Mouse (Mus musculus) lung, postnatal 0 days (tissue): ENCODE data around the gene Tbc1d10c. TPM values are rescaled to one million over a fixed set of nuclear protein-coding genes. Genes with fewer than 3 reads are reported as not detected.

Source experiments
- ATAC-seq: fragments of 200-750 bp; cut with Nextera tagmentation; 2 replicates; pipeline ENCODE4 v1.8.0; 2017; ENCODE audit warnings: moderate library complexity
- DNase-seq: peaks from one replicate; pipeline ENCODE4 v3.0.0-alpha.2; 2016; ENCODE audit warnings: low spot score
- H3K27ac ChIP-seq: fragments of 300-500 bp; sonication (generic); 2 replicates; pipeline ENCODE4 v1.5.1; 2014; ENCODE audit warnings: antibody characterized with exemption, mild to moderate bottlenecking, low read length, mixed read lengths
- H3K27me3 ChIP-seq: fragments of 300-500 bp; sonication (generic); replicated peaks from 2 replicates; pipeline ENCODE4 v1.6.1; 2014; ENCODE audit warnings: low read length, mixed read lengths; ENCODE audit not compliant: insufficient read depth
- H3K36me3 ChIP-seq: fragments of 300-500 bp; sonication (generic); 2 replicates; pipeline ENCODE4 v1.6.1; 2014; ENCODE audit warnings: low read length, mixed read lengths; ENCODE audit not compliant: insufficient read depth
- H3K4me1 ChIP-seq: fragments of 300-500 bp; sonication (generic); 2 replicates; pipeline ENCODE4 v1.6.1; 2014; ENCODE audit warnings: antibody characterized with exemption, low read depth, low read length, mixed read lengths; ENCODE audit not compliant: insufficient read depth
- H3K4me2 ChIP-seq: fragments of 300-500 bp; sonication (generic); replicated peaks from 2 replicates; pipeline ENCODE4 v1.6.1; 2014; ENCODE audit warnings: low read depth, mild to moderate bottlenecking, low read length, moderate library complexity, mixed read lengths
- H3K4me3 ChIP-seq: fragments of 300-500 bp; sonication (generic); 2 replicates; pipeline ENCODE4 v1.5.1; 2014; ENCODE audit warnings: low read depth, low read length
- H3K9ac ChIP-seq: fragments of 300-500 bp; sonication (generic); replicated peaks from 2 replicates; pipeline ENCODE4 v1.6.1; 2014; ENCODE audit warnings: low read depth, mild to moderate bottlenecking
- H3K9me3 ChIP-seq: fragments of 300-500 bp; sonication (generic); 2 replicates; pipeline ENCODE4 v1.6.1; 2016; ENCODE audit warnings: low read length, mixed read lengths
- CTCF ChIP-seq: IDR thresholded peaks from 2 replicates; pipeline ENCODE4 v1.5.1; 2016; ENCODE audit warnings: antibody characterized with exemption, mild to moderate bottlenecking
- EP300 ChIP-seq: IDR thresholded peaks from 2 replicates; pipeline ENCODE4 v1.6.1; 2016; ENCODE audit warnings: antibody characterized with exemption, mild to moderate bottlenecking, control low read depth
- WGBS: fragments of 180-500 bp; shearing (Covaris S2); extraction: QIAGEN DNeasy Blood & Tissue Kit; methylation state at CpG from one replicate; pipeline ENCODE4 v1.1.7; 2014; 5-methylcytosine and 5-hydroxymethylcytosine counted together
- polyA plus RNA-seq: library from polyadenylated mRNA; unstranded; fragments of >200 nt; fragmentation: Nextera tagmentation; extraction: Ambion mirVana; gene quantifications from 2 replicates; pipeline ENCODE4 v1.2.1, GENCODE M21; 2015

Tbc1d10c gene
- polyA plus RNA-seq, 1 experiment from 2014 or later: 4.5 TPM

DNA sequence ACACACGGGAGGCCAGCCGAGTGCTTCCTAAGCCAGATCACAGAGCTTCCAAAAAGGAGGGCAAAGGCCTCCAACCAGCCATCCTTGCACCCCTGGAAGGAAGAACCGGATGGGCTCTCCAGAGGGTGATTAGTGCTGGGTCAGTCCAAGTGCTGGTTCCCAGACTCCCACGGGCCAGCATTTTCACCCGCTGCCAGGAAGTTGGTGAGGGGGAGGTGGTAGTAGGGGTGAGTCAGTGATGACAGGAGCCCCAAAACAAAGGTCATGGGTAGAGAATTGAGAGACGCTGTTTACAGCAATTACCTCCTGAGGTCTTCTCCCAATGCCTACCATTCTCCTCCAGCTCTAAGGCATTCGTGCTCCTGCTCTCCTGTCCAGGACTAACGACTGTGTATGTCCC is 39.3 kb upstream of the Tbc1d10c start:
- Histone ChIP-seq H3K4me2 (no peak overlapping the region), H3K27me3 (no peaks in the 10 kb centered on the region), H3K4me3 (no peak overlapping the region), H3K36me3 (no peaks in the 10 kb centered on the region), H3K9me3 (no peaks in the 10 kb centered on the region), H3K9ac (no peak overlapping the region), H3K27ac (peak overlapping the region; percentile 15; the same call in 1 of the 2 replicates), H3K4me1 (peaks cover 7% of the 10 kb centered on the region; the same call in 1 of the 2 replicates)
- 60% methylated on average over 8 of the region's 8 CpGs for WGBS
- peak; percentile 24 for DNase-seq
- TF ChIP-seq CTCF: no peak
- TF ChIP-seq EP300: no peak
- ATAC-seq: no peak

DNA sequence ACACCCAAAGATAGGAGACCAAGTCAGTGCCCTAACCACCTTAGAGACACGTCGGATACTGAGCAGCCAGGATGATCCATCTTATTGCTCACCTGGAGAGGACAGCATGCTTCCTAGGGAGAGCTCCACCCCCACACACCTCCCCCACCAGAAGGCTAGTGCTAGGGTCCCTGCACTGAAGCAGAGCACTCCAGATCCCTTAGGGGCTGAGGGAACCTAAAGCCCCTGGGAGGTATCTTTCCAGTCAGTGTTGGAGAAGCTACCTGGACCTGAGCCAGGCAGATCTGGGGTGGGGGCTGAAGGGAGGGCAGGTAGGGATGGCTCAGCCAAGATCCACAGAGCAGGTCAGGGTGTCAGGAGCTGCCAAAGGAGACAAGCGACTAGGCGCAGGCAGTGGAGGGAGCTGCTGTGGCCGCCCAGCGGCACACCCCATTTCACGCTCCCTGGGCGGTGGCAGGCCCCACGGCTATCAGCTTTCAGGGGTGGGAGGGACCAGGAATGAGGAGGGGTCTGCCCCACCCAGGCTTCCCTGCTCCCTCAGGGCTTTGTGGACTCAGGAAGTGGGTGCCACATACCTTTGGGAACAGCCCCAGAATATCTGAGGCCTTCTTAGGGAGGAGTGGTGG is 38.5 kb upstream of the Tbc1d10c start:
- H3K36me3 ChIP-seq: no peaks in the 10 kb centered on the region
- TF ChIP-seq EP300 (no peak), CTCF (no peak)
- H3K27ac ChIP-seq: no peak overlapping the region
- no peak overlapping the region for H3K4me2 ChIP-seq
- H3K9me3 ChIP-seq: no peaks in the 10 kb centered on the region
- no peaks in the 10 kb centered on the region for H3K27me3 ChIP-seq
- no peak overlapping the region for H3K9ac ChIP-seq
- ATAC-seq (no peak), DNase-seq (no peak)
- H3K4me1 ChIP-seq: peaks cover 7% of the 10 kb centered on the region; the same call in 1 of the 2 replicates
- H3K4me3 ChIP-seq: no peak overlapping the region
- 30% methylated on average over 7 of the region's 9 CpGs for WGBS

DNA sequence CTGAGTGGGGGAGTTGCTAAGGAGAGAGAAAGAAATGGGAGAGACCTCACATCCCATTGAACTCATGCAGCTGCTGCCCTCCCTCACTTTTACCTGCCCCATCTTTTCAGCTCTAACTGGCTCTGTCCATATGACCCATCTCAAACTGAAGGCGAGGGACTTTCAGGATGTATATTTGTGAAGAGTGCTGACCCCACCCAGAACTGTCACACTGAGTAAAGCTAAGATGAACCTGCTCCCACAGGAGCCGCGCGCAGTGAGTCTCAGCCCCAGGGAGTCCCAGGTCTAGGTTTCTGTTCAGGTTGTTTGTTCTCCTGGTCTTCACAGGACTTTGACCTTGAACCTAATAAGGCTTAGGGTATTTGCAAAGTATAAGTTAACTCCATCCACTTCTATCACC is 37.8 kb upstream of the Tbc1d10c start:
- ATAC-seq: no peak
- TF ChIP-seq CTCF (no peak), EP300 (no peak)
- Histone ChIP-seq H3K4me1 (peaks cover 7% of the 10 kb centered on the region; the same call in 1 of the 2 replicates), H3K4me3 (no peak overlapping the region), H3K27me3 (no peaks in the 10 kb centered on the region), H3K27ac (no peak overlapping the region), H3K4me2 (no peak overlapping the region), H3K9me3 (no peaks in the 10 kb centered on the region), H3K9ac (no peak overlapping the region), H3K36me3 (no peaks in the 10 kb centered on the region)
- WGBS: 68% methylated on average over 4 of the region's 4 CpGs
- DNase-seq: no peak

DNA sequence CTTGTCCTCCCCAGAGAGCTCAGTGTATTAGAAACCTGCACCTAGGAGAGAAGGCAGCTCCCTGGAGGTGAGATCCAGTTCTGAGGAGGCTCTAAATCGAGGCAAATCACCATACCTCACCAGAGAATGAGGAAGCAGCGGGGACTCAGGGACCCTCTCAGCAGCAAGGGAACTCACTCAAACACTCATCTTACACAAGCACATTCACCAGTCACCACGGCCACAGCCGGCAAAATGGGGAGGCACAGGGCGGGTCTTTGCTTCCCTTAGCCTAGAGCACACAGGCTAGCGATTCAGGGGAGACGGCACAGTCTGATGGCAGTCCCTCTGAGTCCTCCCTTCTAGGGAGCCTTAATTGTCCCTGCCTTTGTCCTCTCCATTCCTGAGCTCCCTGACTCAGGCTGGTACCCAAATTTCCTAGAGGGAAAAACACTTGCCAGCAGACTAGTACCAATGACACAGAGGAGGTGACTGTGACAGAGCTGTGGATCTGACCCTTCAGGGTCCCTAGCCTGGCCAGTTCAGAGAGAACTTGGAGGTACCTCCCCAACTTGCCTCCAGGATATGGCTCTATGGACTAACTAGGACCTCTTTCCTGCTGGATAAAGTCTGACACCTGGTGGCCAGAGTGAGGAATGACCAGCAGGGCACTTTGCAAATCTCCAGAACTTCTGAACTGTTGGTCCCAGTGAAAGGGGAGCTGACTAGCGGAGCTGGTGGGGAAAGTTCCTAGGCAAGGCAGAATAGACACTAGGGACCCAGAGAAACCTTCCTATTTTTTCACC is 37.0 kb upstream of the Tbc1d10c start:
- 11% methylated on average over 8 of the region's 8 CpGs for WGBS
- H3K9ac ChIP-seq: no peak overlapping the region

DNA sequence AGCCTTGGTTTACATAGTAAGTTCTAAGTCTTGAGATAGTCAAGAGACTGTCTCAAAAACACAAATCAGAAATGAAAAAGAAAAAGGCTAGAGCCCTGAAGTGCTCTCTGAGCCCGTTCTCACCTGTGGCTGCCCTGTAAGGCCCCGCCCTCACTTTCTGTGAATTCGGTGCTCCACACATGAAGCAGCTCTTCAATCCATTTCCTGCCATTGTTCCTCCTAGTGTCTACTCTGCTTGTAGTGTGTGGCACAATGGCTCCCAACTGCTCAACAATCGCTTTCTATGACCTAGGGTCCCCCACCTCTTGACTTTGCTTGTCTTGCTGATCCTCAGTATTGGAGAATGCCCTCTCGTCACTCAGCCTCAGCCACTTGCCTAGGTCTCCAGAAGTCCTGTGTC is 36.4 kb upstream of the Tbc1d10c start:
- Histone ChIP-seq H3K36me3 (no peaks in the 10 kb centered on the region), H3K4me2 (no peak overlapping the region), H3K4me1 (peaks cover 7% of the 10 kb centered on the region; the same call in 1 of the 2 replicates), H3K9ac (no peak overlapping the region), H3K27me3 (no peaks in the 10 kb centered on the region), H3K9me3 (no peaks in the 10 kb centered on the region), H3K27ac (no peak overlapping the region), H3K4me3 (no peak overlapping the region)
- ATAC-seq (no peak), DNase-seq (peak; percentile 28)
- no peak for TF ChIP-seq EP300
- no peak for TF ChIP-seq CTCF
- WGBS: 29% methylated on average over 5 of the region's 5 CpGs

More for the DNA sequence above, 37.0 kb upstream of the Tbc1d10c start:
- no peak overlapping the region for H3K27ac ChIP-seq
- TF ChIP-seq EP300: no peak
- peak; percentile 98 for TF ChIP-seq CTCF
- H3K4me1 ChIP-seq: peaks cover 7% of the 10 kb centered on the region; the same call in 1 of the 2 replicates
- no peaks in the 10 kb centered on the region for H3K9me3 ChIP-seq
- no peaks in the 10 kb centered on the region for H3K36me3 ChIP-seq
- peak; percentile 93 for DNase-seq
- no peak overlapping the region for H3K4me2 ChIP-seq
- no peak overlapping the region for H3K4me3 ChIP-seq
- no peaks in the 10 kb centered on the region for H3K27me3 ChIP-seq
- ATAC-seq: peak; percentile 11

DNA sequence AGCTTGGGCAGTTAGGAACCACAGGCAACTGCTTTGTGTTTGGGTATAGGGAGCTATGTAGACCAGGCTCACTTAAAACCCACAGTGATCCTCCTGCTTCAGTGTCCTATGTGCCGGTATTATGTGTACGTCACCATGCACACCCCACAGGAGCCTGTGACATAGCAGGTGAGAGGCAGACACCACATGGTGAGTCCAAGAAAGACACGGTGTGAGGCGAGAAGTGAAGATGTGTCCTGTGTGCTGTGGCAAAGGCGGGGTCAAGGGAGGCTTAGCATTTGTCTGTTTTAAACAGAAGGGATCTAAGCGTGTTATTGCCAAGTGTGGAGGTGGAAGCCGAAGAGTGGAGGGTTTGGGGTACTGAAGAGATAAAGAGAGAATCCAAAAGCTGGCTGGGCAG is 35.7 kb upstream of the Tbc1d10c start:
- Histone ChIP-seq H3K9ac (no peak overlapping the region), H3K36me3 (no peaks in the 10 kb centered on the region), H3K27me3 (no peaks in the 10 kb centered on the region), H3K9me3 (no peaks in the 10 kb centered on the region), H3K27ac (no peak overlapping the region), H3K4me2 (no peak overlapping the region), H3K4me1 (peaks cover 5% of the 10 kb centered on the region; the same call in 1 of the 2 replicates), H3K4me3 (no peak overlapping the region)
- DNase-seq (no peak), ATAC-seq (no peak)
- TF ChIP-seq EP300: no peak
- no peak for TF ChIP-seq CTCF
- WGBS: 81% methylated on average over 7 of the region's 7 CpGs
